Mouse (Mus musculus) bone marrow macrophage, adult 2 months (primary cell): Measurements from ENCODE around the gene Dbil5. TPM values are rescaled to one million over a fixed set of nuclear protein-coding genes. Genes with fewer than 3 reads are reported as not detected.
A peak's percentile ranks its signal among the peaks of the same experiment; 100 is the strongest.

Experiments used
- H3K27ac ChIP-seq: 2 replicates; pipeline ENCODE4 v1.5.1; 2012; ENCODE audit warnings: low read depth, low read length; ENCODE audit not compliant: insufficient read depth
- H3K4me1 ChIP-seq: 2 replicates; pipeline ENCODE4 v1.6.1; 2012; ENCODE audit warnings: low read length; ENCODE audit not compliant: control insufficient read depth, insufficient read depth
- H3K4me3 ChIP-seq: 2 replicates; pipeline ENCODE4 v1.5.1; 2012; ENCODE audit warnings: mild to moderate bottlenecking, low read length, moderate library complexity; ENCODE audit not compliant: insufficient read depth
- CTCF ChIP-seq: IDR thresholded peaks from 2 replicates; pipeline ENCODE4 v1.5.1; 2012; ENCODE audit warnings: low read depth, mild to moderate bottlenecking, low read length, moderate library complexity
- POLR2A ChIP-seq: IDR thresholded peaks from 2 replicates; pipeline ENCODE4 v1.6.1; 2012; ENCODE audit warnings: mild to moderate bottlenecking, low read depth, low read length, borderline replicate concordance
- polyA plus RNA-seq: library from polyadenylated mRNA; stranded (reverse); fragments of >200 nt; gene quantifications from 2 replicates; pipeline ENCODE4 v1.2.4, GENCODE M21; 2012; ENCODE audit not compliant: missing spikeins, insufficient read depth, insufficient read length

Gene Dbil5
- polyA plus RNA-seq, 1 experiment, result not detected

- TF ChIP-seq CTCF (no peak), POLR2A (no peak)
- Histone ChIP-seq H3K27ac (no peak overlapping the region), H3K4me3 (no peak overlapping the region), H3K4me1 (no peaks in the 10 kb centered on the region)
Measured at GRCm38 (mm10) chr11:76224631-76225030, 7.2 kb downstream of the Dbil5 start.

- TF ChIP-seq CTCF, result no peak
- TF ChIP-seq POLR2A, result no peak
- Histone ChIP-seq H3K4me1 (no peaks in the 10 kb centered on the region), H3K4me3 (no peak overlapping the region), H3K27ac (no peak overlapping the region)
Measured at GRCm38 (mm10) chr11:76225051-76225450, 7.6 kb downstream of the Dbil5 start.

- H3K27ac ChIP-seq, result no peak overlapping the region
- TF ChIP-seq CTCF (no peak), POLR2A (no peak)
- H3K4me3 ChIP-seq, result no peak overlapping the region
- H3K4me1 ChIP-seq, result no peaks in the 10 kb centered on the region
Measured at GRCm38 (mm10) chr11:76236136-76236535, 18.7 kb downstream of the Dbil5 start.

- peaks cover 3% of the 10 kb centered on the region for H3K4me1 ChIP-seq
- no peak overlapping the region for H3K27ac ChIP-seq
- TF ChIP-seq CTCF (no peak), POLR2A (no peak)
- no peak overlapping the region for H3K4me3 ChIP-seq
Measured at GRCm38 (mm10) chr11:76239750-76240149, 22.3 kb downstream of the Dbil5 start.

- Histone ChIP-seq H3K4me1 (peaks cover 3% of the 10 kb centered on the region), H3K4me3 (peak within 1 kb of the TSS; percentile 85), H3K27ac (no peak within 1 kb of the TSS)
- no peak; the same call in 1 of the 2 replicates for TF ChIP-seq POLR2A
- TF ChIP-seq CTCF, result no peak
Measured at GRCm38 (mm10) chr11:76242901-76243810, 25.7 kb downstream of the Dbil5 start, which contains the start of the genes Mrm3 and Glod4. Gene Mrm3 (plus strand): TSS chr11:76243715. Gene Glod4 (minus strand): TSS chr11:76243725.

GRCm38 (mm10) chr11:76243811-76244546, 26.6 kb downstream of the Dbil5 start:
- Histone ChIP-seq H3K4me3 (peak overlapping the region; percentile 85), H3K4me1 (peaks cover 3% of the 10 kb centered on the region), H3K27ac (no peak overlapping the region)
- TF ChIP-seq POLR2A (no peak), CTCF (no peak)

GRCm38 (mm10) chr11:76246439-76246838, 29.0 kb downstream of the Dbil5 start:
- TF ChIP-seq CTCF (no peak), POLR2A (no peak)
- no peak overlapping the region for H3K27ac ChIP-seq
- peaks cover 3% of the 10 kb centered on the region for H3K4me1 ChIP-seq
- no peak overlapping the region for H3K4me3 ChIP-seq

- TF ChIP-seq POLR2A (no peak), CTCF (no peak)
- no peak overlapping the region for H3K4me3 ChIP-seq
- H3K4me1 ChIP-seq, result peaks cover 3% of the 10 kb centered on the region
- no peak overlapping the region for H3K27ac ChIP-seq
Measured at GRCm38 (mm10) chr11:76247239-76247638, 29.8 kb downstream of the Dbil5 start.

GRCm38 (mm10) chr11:76252036-76252435, 34.6 kb downstream of the Dbil5 start:
- no peak overlapping the region for H3K4me3 ChIP-seq
- TF ChIP-seq POLR2A (no peak), CTCF (no peak)
- no peaks in the 10 kb centered on the region for H3K4me1 ChIP-seq
- H3K27ac ChIP-seq, result no peak overlapping the region
